Comparison of ENCODE assay signal across 26 mouse cellular contexts in genomic region chr8:82265745-82266144, GRCm38 (mm10).
DNase-seq lines count a peak whose midpoint lies in the region; ATAC-seq lines count a peak whose summit lies in the region.
"Had no signal": no experiment of that assay in that cellular context is flagged by ENCODE, and none has a peak within 500 bp of the region (broad histone marks: within the 10 kb centered on the region; RNA-seq: fewer than 3 reads in every experiment).

No protein-coding gene starts in this region.

- H3K27ac ChIP-seq in forebrain, embryonic 13.5 days = no peak overlapping the region
- H3K27ac ChIP-seq in forebrain, embryonic 10.5 days = no peak overlapping the region
- no peak overlapping the region for H3K27ac ChIP-seq in hindbrain, embryonic 13.5 days
- no peak overlapping the region for H3K27ac ChIP-seq in hindbrain, embryonic 10.5 days
- H3K27ac ChIP-seq: heart, embryonic 10.5 days; kidney, postnatal 0 days; liver, embryonic 14.5 days; stomach, embryonic 15.5 days had no signal

- no peak overlapping the region for H3K9ac ChIP-seq in forebrain, embryonic 13.5 days
- no peak overlapping the region for H3K9ac ChIP-seq in hindbrain, embryonic 13.5 days
- H3K9ac ChIP-seq: forebrain, postnatal 0 days; liver, embryonic 14.5 days; stomach, embryonic 15.5 days had no signal

- DNase-seq in forebrain, embryonic 10.5 days (ENCODE audit: extremely low spot score, low spot score) = no peak
- DNase-seq in hindbrain, embryonic 10.5 days (ENCODE audit: low spot score) = no peak
- peak; percentile 26 for DNase-seq in retina, postnatal 1 day
- no peak for DNase-seq in retina, embryonic 14.5 days (ENCODE audit: low spot score)
- DNase-seq in urinary bladder, postnatal 14 days (ENCODE audit: low spot score) = no peak
- DNase-seq: adrenal gland, postnatal 10 days; cerebellum, adult 11 months; cerebellum, adult 9-10 months; cerebellum, postnatal 36 days; forebrain, postnatal 0 days; gastrocnemius, postnatal 14 days; heart, postnatal 36 days; kidney, adult 8-10 months; layer of hippocampus, postnatal 36 days; liver; lung, adult 2 months; lung, postnatal 10 days; right cerebral cortex, postnatal 25 days had no signal

- H3K36me3 ChIP-seq in forebrain, embryonic 13.5 days (ENCODE audit: poor library complexity, severe bottlenecking) = no peaks in the 10 kb centered on the region
- no peaks in the 10 kb centered on the region for H3K36me3 ChIP-seq in forebrain, embryonic 10.5 days (replicated peaks)
- no peaks in the 10 kb centered on the region for H3K36me3 ChIP-seq in hindbrain, embryonic 13.5 days
- H3K36me3 ChIP-seq in hindbrain, embryonic 10.5 days = no peaks in the 10 kb centered on the region
- H3K36me3 ChIP-seq: heart, embryonic 10.5 days; stomach, embryonic 15.5 days had no signal

- 79% methylated on average over 3 of the region's 3 CpGs for WGBS in forebrain, embryonic 13.5 days
- 83% methylated on average over 3 of the region's 3 CpGs for WGBS in forebrain, embryonic 10.5 days
- 70% methylated on average over 3 of the region's 3 CpGs for WGBS in hindbrain, embryonic 13.5 days
- WGBS in hindbrain, embryonic 10.5 days = 84% methylated on average over 3 of the region's 3 CpGs

- H3K4me2 ChIP-seq in forebrain, embryonic 13.5 days = no peak overlapping the region
- H3K4me2 ChIP-seq in hindbrain, embryonic 13.5 days = no peak overlapping the region
- H3K4me2 ChIP-seq: stomach, embryonic 15.5 days had no signal

- 0 out of 2 replicates have a peak, but pooled peaks have one; percentile 67 for ATAC-seq in forebrain, embryonic 13.5 days
- ATAC-seq in hindbrain, embryonic 13.5 days (ENCODE audit: low FRiP score) = peak; percentile 68; the same call in 1 of the 2 replicates
- ATAC-seq: forebrain, postnatal 0 days; intestine, embryonic 16.5 days; Patski had no signal

- H3K4me3 ChIP-seq in forebrain, embryonic 13.5 days = no peak overlapping the region
- no peak overlapping the region for H3K4me3 ChIP-seq in forebrain, embryonic 10.5 days
- no peak overlapping the region for H3K4me3 ChIP-seq in hindbrain, embryonic 13.5 days
- H3K4me3 ChIP-seq in hindbrain, embryonic 10.5 days = no peak overlapping the region
- H3K4me3 ChIP-seq: heart, embryonic 10.5 days; stomach, embryonic 15.5 days had no signal

- no peaks in the 10 kb centered on the region for H3K9me3 ChIP-seq in forebrain, embryonic 13.5 days (replicated peaks)
- no peaks in the 10 kb centered on the region for H3K9me3 ChIP-seq in forebrain, embryonic 10.5 days
- no peaks in the 10 kb centered on the region for H3K9me3 ChIP-seq in hindbrain, embryonic 13.5 days
- no peaks in the 10 kb centered on the region for H3K9me3 ChIP-seq in hindbrain, embryonic 10.5 days
- H3K9me3 ChIP-seq: heart, embryonic 10.5 days; stomach, embryonic 15.5 days had no signal

- no peaks in the 10 kb centered on the region for H3K4me1 ChIP-seq in forebrain, embryonic 13.5 days
- no peaks in the 10 kb centered on the region for H3K4me1 ChIP-seq in forebrain, embryonic 10.5 days
- no peaks in the 10 kb centered on the region for H3K4me1 ChIP-seq in hindbrain, embryonic 13.5 days (replicated peaks)
- H3K4me1 ChIP-seq in hindbrain, embryonic 10.5 days (replicated peaks) = no peaks in the 10 kb centered on the region
- H3K4me1 ChIP-seq: heart, embryonic 10.5 days; stomach, embryonic 15.5 days had no signal

- H3K27me3 ChIP-seq in forebrain, embryonic 13.5 days = no peaks in the 10 kb centered on the region
- H3K27me3 ChIP-seq in forebrain, embryonic 10.5 days (ENCODE audit: poor library complexity, severe bottlenecking) = no peaks in the 10 kb centered on the region
- H3K27me3 ChIP-seq in hindbrain, embryonic 13.5 days = no peaks in the 10 kb centered on the region
- no peaks in the 10 kb centered on the region for H3K27me3 ChIP-seq in hindbrain, embryonic 10.5 days (ENCODE audit: insufficient read depth, poor library complexity, severe bottlenecking)
- H3K27me3 ChIP-seq: Patski; stomach, embryonic 15.5 days had no signal
